Mouse (Mus musculus) fibroblast of lung, adult 2 months (primary cell): ENCODE measurements around the gene Ofd1.

ENCODE experiments used
- DNase-seq: peaks from one replicate; pipeline ENCODE4 v3.0.0-alpha.2; 2011; ENCODE audit warnings: low read depth

Gene Ofd1

GRCm38 (mm10) chrX:166440616-166441063 is at the start of gene Ofd1:
Gene Ofd1 (minus strand): TSS chrX:166440704.
- peak; percentile 69 for DNase-seq

- DNase-seq = peak; percentile 60
These were observed 39.0 kb upstream of the Ofd1 start, which contains the start of gene Rab9 for GRCm38 (mm10) chrX:166479365-166479983. Gene Rab9 (minus strand): TSS chrX:166479867.

- no peak for DNase-seq
These were observed 38.3 kb upstream of the Ofd1 start for GRCm38 (mm10) chrX:166478631-166479364.

GRCm38 (mm10) chrX:166477393-166477792 is 36.9 kb upstream of the Ofd1 start:
- DNase-seq = no peak

GRCm38 (mm10) chrX:166472612-166473011 is 32.1 kb upstream of the Ofd1 start:
- no peak for DNase-seq

GRCm38 (mm10) chrX:166468321-166468720 is 27.8 kb upstream of the Ofd1 start:
- no peak for DNase-seq

GRCm38 (mm10) chrX:166455525-166455924 is 15.0 kb upstream of the Ofd1 start:
- DNase-seq = no peak

- DNase-seq = no peak
These were observed 13.8 kb upstream of the Ofd1 start for GRCm38 (mm10) chrX:166454331-166454730.

- DNase-seq = no peak
These were observed 13.0 kb upstream of the Ofd1 start for GRCm38 (mm10) chrX:166453532-166453931.

GRCm38 (mm10) chrX:166444552-166444951 is 4.0 kb upstream of the Ofd1 start:
- no peak for DNase-seq

GRCm38 (mm10) chrX:166440036-166440615 is 378 bp downstream of the Ofd1 start, which contains the start of gene Trappc2:
Gene Trappc2 (plus strand): TSS chrX:166440574.
- no peak for DNase-seq

- DNase-seq = no peak
These were observed 5.7 kb downstream of the Ofd1 start for GRCm38 (mm10) chrX:166434812-166435211.

GRCm38 (mm10) chrX:166416196-166416595 is 24.3 kb downstream of the Ofd1 start:
- DNase-seq = no peak

- no peak for DNase-seq
These were observed 32.6 kb downstream of the Ofd1 start for GRCm38 (mm10) chrX:166407865-166408264.

- DNase-seq = no peak
These were observed 46.8 kb downstream of the Ofd1 start for GRCm38 (mm10) chrX:166393753-166394152.

- DNase-seq = no peak
These were observed 53.8 kb downstream of the Ofd1 start for GRCm38 (mm10) chrX:166386656-166387055.

GRCm38 (mm10) chrX:166384935-166385334 is 55.6 kb downstream of the Ofd1 start:
- no peak for DNase-seq

GRCm38 (mm10) chrX:166383606-166384005 is 56.9 kb downstream of the Ofd1 start:
- no peak for DNase-seq

- no peak for DNase-seq
These were observed 61.9 kb downstream of the Ofd1 start for GRCm38 (mm10) chrX:166378652-166379051.

GRCm38 (mm10) chrX:166376681-166377328 is 63.7 kb downstream of the Ofd1 start:
- DNase-seq = no peak

- no peak for DNase-seq
These were observed 74.9 kb downstream of the Ofd1 start for GRCm38 (mm10) chrX:166365458-166366213.

- no peak for DNase-seq
These were observed 80.0 kb downstream of the Ofd1 start for GRCm38 (mm10) chrX:166360455-166360854.
